Mouse (Mus musculus): ENCODE measurements around the gene Tm6sf1. TPM values are rescaled to one million over a fixed set of nuclear protein-coding genes. Genes with fewer than 3 reads are reported as not detected.
A peak's percentile ranks its signal among the peaks of the same experiment; 100 is the strongest.

Gene Tm6sf1
- polyA plus RNA-seq, 1 experiment from 2014 or later: 8.3 TPM

GRCm38 (mm10) chr7:81858236-81858635 is 565 bp upstream of the Tm6sf1 start:
- Histone ChIP-seq H3K9ac (replicated peaks; ENCODE audit: low read depth, low read length) (no peak overlapping the region), H3K4me3 (replicated peaks; ENCODE audit: low read length) (peak overlapping the region; percentile 62; the same call in 1 of the 2 replicates), H3K36me3 (ENCODE audit: control insufficient read depth, insufficient read depth) (no peaks in the 10 kb centered on the region), H3K4me1 (replicated peaks; ENCODE audit: control insufficient read depth, insufficient read depth, low read length) (peaks cover 16% of the 10 kb centered on the region), H3K9me3 (ENCODE audit: control insufficient read depth, low read length) (no peaks in the 10 kb centered on the region), H3K27ac (ENCODE audit: low read length) (no peak overlapping the region), H3K27me3 (replicated peaks; ENCODE audit: control insufficient read depth, insufficient read depth, low read length) (peaks cover 3% of the 10 kb centered on the region; the same call in 1 of the 2 replicates), H3K4me2 (ENCODE audit: low read length) (peak overlapping the region; percentile 87)
- 9% methylated on average over 9 of the region's 9 CpGs for WGBS
- no peak for ATAC-seq

- Histone ChIP-seq H3K36me3 (ENCODE audit: control insufficient read depth, insufficient read depth) (no peaks in the 10 kb centered on the region), H3K27me3 (replicated peaks; ENCODE audit: control insufficient read depth, insufficient read depth, low read length) (peaks cover 3% of the 10 kb centered on the region; the same call in 1 of the 2 replicates), H3K4me2 (ENCODE audit: low read length) (peak overlapping the region; percentile 87), H3K4me1 (replicated peaks; ENCODE audit: control insufficient read depth, insufficient read depth, low read length) (peaks cover 12% of the 10 kb centered on the region), H3K27ac (ENCODE audit: low read length) (no peak overlapping the region), H3K9me3 (ENCODE audit: control insufficient read depth, low read length) (no peaks in the 10 kb centered on the region), H3K4me3 (replicated peaks; ENCODE audit: low read length) (no peak overlapping the region; the same call in 1 of the 2 replicates), H3K9ac (replicated peaks; ENCODE audit: low read depth, low read length) (no peak overlapping the region)
- no peak; the same call in 1 of the 2 replicates for ATAC-seq
- WGBS: 43% methylated on average over 11 of the region's 11 CpGs
Measured at GRCm38 (mm10) chr7:81860071-81860470, 1.3 kb downstream of the Tm6sf1 start.

GRCm38 (mm10) chr7:81860996-81861395 is 2.2 kb downstream of the Tm6sf1 start:
- no peak overlapping the region for H3K27ac ChIP-seq (ENCODE audit: low read length)
- ATAC-seq: no peak
- WGBS: 76% methylated on average over 5 of the region's 5 CpGs
- H3K36me3 ChIP-seq (ENCODE audit: control insufficient read depth, insufficient read depth): no peaks in the 10 kb centered on the region
- H3K4me1 ChIP-seq (replicated peaks; ENCODE audit: control insufficient read depth, insufficient read depth, low read length): peaks cover 12% of the 10 kb centered on the region
- no peaks in the 10 kb centered on the region for H3K9me3 ChIP-seq (ENCODE audit: control insufficient read depth, low read length)
- H3K9ac ChIP-seq (replicated peaks; ENCODE audit: low read depth, low read length): no peak overlapping the region
- H3K4me2 ChIP-seq (ENCODE audit: low read length): no peak overlapping the region
- peaks cover 3% of the 10 kb centered on the region; the same call in 1 of the 2 replicates for H3K27me3 ChIP-seq (replicated peaks; ENCODE audit: control insufficient read depth, insufficient read depth, low read length)
- H3K4me3 ChIP-seq (replicated peaks; ENCODE audit: low read length): no peak overlapping the region

GRCm38 (mm10) chr7:81861461-81861860 is 2.7 kb downstream of the Tm6sf1 start:
- H3K4me3 ChIP-seq (replicated peaks; ENCODE audit: low read length): no peak overlapping the region
- no peak overlapping the region for H3K27ac ChIP-seq (ENCODE audit: low read length)
- ATAC-seq: no peak
- peaks cover 3% of the 10 kb centered on the region; the same call in 1 of the 2 replicates for H3K27me3 ChIP-seq (replicated peaks; ENCODE audit: control insufficient read depth, insufficient read depth, low read length)
- no peaks in the 10 kb centered on the region for H3K9me3 ChIP-seq (ENCODE audit: control insufficient read depth, low read length)
- H3K36me3 ChIP-seq (ENCODE audit: control insufficient read depth, insufficient read depth): no peaks in the 10 kb centered on the region
- no peak overlapping the region for H3K4me2 ChIP-seq (ENCODE audit: low read length)
- no peak overlapping the region for H3K9ac ChIP-seq (replicated peaks; ENCODE audit: low read depth, low read length)
- 81% methylated on average over 2 of the region's 2 CpGs for WGBS
- peaks cover 12% of the 10 kb centered on the region for H3K4me1 ChIP-seq (replicated peaks; ENCODE audit: control insufficient read depth, insufficient read depth, low read length)

GRCm38 (mm10) chr7:81861921-81862320 is 3.1 kb downstream of the Tm6sf1 start:
- Histone ChIP-seq H3K36me3 (ENCODE audit: control insufficient read depth, insufficient read depth) (no peaks in the 10 kb centered on the region), H3K4me2 (ENCODE audit: low read length) (no peak overlapping the region), H3K9me3 (ENCODE audit: control insufficient read depth, low read length) (no peaks in the 10 kb centered on the region), H3K27me3 (replicated peaks; ENCODE audit: control insufficient read depth, insufficient read depth, low read length) (peaks cover 3% of the 10 kb centered on the region; the same call in 1 of the 2 replicates), H3K4me3 (replicated peaks; ENCODE audit: low read length) (no peak overlapping the region), H3K27ac (ENCODE audit: low read length) (no peak overlapping the region), H3K4me1 (replicated peaks; ENCODE audit: control insufficient read depth, insufficient read depth, low read length) (peaks cover 12% of the 10 kb centered on the region), H3K9ac (replicated peaks; ENCODE audit: low read depth, low read length) (no peak overlapping the region)
- ATAC-seq: no peak
- 95% methylated on average over 4 of the region's 4 CpGs for WGBS

GRCm38 (mm10) chr7:81862587-81863583 is 4.1 kb downstream of the Tm6sf1 start:
- H3K4me1 ChIP-seq (replicated peaks; ENCODE audit: control insufficient read depth, insufficient read depth, low read length): peaks cover 12% of the 10 kb centered on the region
- H3K9me3 ChIP-seq (ENCODE audit: control insufficient read depth, low read length): no peaks in the 10 kb centered on the region
- H3K4me3 ChIP-seq (replicated peaks; ENCODE audit: low read length): no peak overlapping the region
- no peak overlapping the region for H3K9ac ChIP-seq (replicated peaks; ENCODE audit: low read depth, low read length)
- H3K36me3 ChIP-seq (ENCODE audit: control insufficient read depth, insufficient read depth): no peaks in the 10 kb centered on the region
- ATAC-seq: no peak
- no peak overlapping the region for H3K4me2 ChIP-seq (ENCODE audit: low read length)
- WGBS: 73% methylated on average over 24 of the region's 24 CpGs
- no peak overlapping the region for H3K27ac ChIP-seq (ENCODE audit: low read length)
- H3K27me3 ChIP-seq (replicated peaks; ENCODE audit: control insufficient read depth, insufficient read depth, low read length): peaks cover 3% of the 10 kb centered on the region; the same call in 1 of the 2 replicates

GRCm38 (mm10) chr7:81864552-81864951 is 5.8 kb downstream of the Tm6sf1 start:
- 0 out of 2 replicates have a peak, but pooled peaks cover 3% of the 10 kb centered on the region for H3K27me3 ChIP-seq (replicated peaks; ENCODE audit: control insufficient read depth, insufficient read depth, low read length)
- no peak overlapping the region for H3K4me2 ChIP-seq (ENCODE audit: low read length)
- H3K9ac ChIP-seq (replicated peaks; ENCODE audit: low read depth, low read length): no peak overlapping the region
- no peaks in the 10 kb centered on the region for H3K9me3 ChIP-seq (ENCODE audit: control insufficient read depth, low read length)
- no peaks in the 10 kb centered on the region for H3K36me3 ChIP-seq (ENCODE audit: control insufficient read depth, insufficient read depth)
- ATAC-seq: no peak
- WGBS: 94% methylated on average over 6 of the region's 6 CpGs
- H3K4me3 ChIP-seq (replicated peaks; ENCODE audit: low read length): no peak overlapping the region
- peaks cover 15% of the 10 kb centered on the region for H3K4me1 ChIP-seq (replicated peaks; ENCODE audit: control insufficient read depth, insufficient read depth, low read length)
- H3K27ac ChIP-seq (ENCODE audit: low read length): no peak overlapping the region

- no peak overlapping the region for H3K4me2 ChIP-seq (ENCODE audit: low read length)
- H3K9ac ChIP-seq (replicated peaks; ENCODE audit: low read depth, low read length): no peak overlapping the region
- H3K4me1 ChIP-seq (replicated peaks; ENCODE audit: control insufficient read depth, insufficient read depth, low read length): peaks cover 6% of the 10 kb centered on the region
- no peaks in the 10 kb centered on the region for H3K27me3 ChIP-seq (replicated peaks; ENCODE audit: control insufficient read depth, insufficient read depth, low read length)
- no peaks in the 10 kb centered on the region for H3K9me3 ChIP-seq (ENCODE audit: control insufficient read depth, low read length)
- H3K36me3 ChIP-seq (ENCODE audit: control insufficient read depth, insufficient read depth): no peaks in the 10 kb centered on the region
- 96% methylated on average over 6 of the region's 6 CpGs for WGBS
- no peak overlapping the region for H3K27ac ChIP-seq (ENCODE audit: low read length)
- no peak overlapping the region for H3K4me3 ChIP-seq (replicated peaks; ENCODE audit: low read length)
- no peak for ATAC-seq
Measured at GRCm38 (mm10) chr7:81865937-81866336, 7.1 kb downstream of the Tm6sf1 start.

- Histone ChIP-seq H3K27me3 (replicated peaks; ENCODE audit: control insufficient read depth, insufficient read depth, low read length) (no peaks in the 10 kb centered on the region), H3K9me3 (ENCODE audit: control insufficient read depth, low read length) (no peaks in the 10 kb centered on the region), H3K9ac (replicated peaks; ENCODE audit: low read depth, low read length) (no peak overlapping the region), H3K4me1 (replicated peaks; ENCODE audit: control insufficient read depth, insufficient read depth, low read length) (peaks cover 6% of the 10 kb centered on the region), H3K36me3 (ENCODE audit: control insufficient read depth, insufficient read depth) (no peaks in the 10 kb centered on the region), H3K27ac (ENCODE audit: low read length) (no peak overlapping the region), H3K4me3 (replicated peaks; ENCODE audit: low read length) (no peak overlapping the region), H3K4me2 (ENCODE audit: low read length) (no peak overlapping the region)
- 92% methylated on average over 9 of the region's 9 CpGs for WGBS
- ATAC-seq: no peak
Measured at GRCm38 (mm10) chr7:81867231-81867930, 8.6 kb downstream of the Tm6sf1 start.
